Mouse (Mus musculus) neural tube, embryonic 11.5 days (tissue): Measurements from ENCODE around the gene Npr1. TPM values are rescaled to one million over a fixed set of nuclear protein-coding genes. Genes with fewer than 3 reads are reported as not detected.

ENCODE experiments used
- ATAC-seq: fragments of 200-750 bp; cut with Nextera tagmentation; 2 replicates; pipeline ENCODE4 v1.8.0; 2017; ENCODE audit warnings: moderate number of reproducible peaks, mild to moderate bottlenecking, moderate TSS enrichment, moderate library complexity; ENCODE audit not compliant: insufficient read depth, low FRiP score, low TSS enrichment
- DNase-seq: peaks from one replicate; pipeline ENCODE4 v3.0.0-alpha.2; 2015; ENCODE audit warnings: low spot score
- H3K27ac ChIP-seq: fragments of 300-500 bp; sonication (generic); 2 replicates; pipeline ENCODE4 v1.5.1; 2014; ENCODE audit warnings: low read depth, mild to moderate bottlenecking, low read length
- H3K27me3 ChIP-seq: fragments of 300-500 bp; sonication (generic); 2 replicates; pipeline ENCODE4 v1.6.1; 2014; ENCODE audit warnings: mild to moderate bottlenecking, low read length, mixed read lengths; ENCODE audit not compliant: control insufficient read depth, insufficient read depth
- H3K36me3 ChIP-seq: fragments of 300-500 bp; sonication (generic); 2 replicates; pipeline ENCODE4 v1.6.1; 2014; ENCODE audit warnings: mild to moderate bottlenecking, low read length, moderate library complexity, mixed read lengths; ENCODE audit not compliant: control insufficient read depth, insufficient read depth
- H3K4me1 ChIP-seq: fragments of 300-500 bp; sonication (generic); 2 replicates; pipeline ENCODE4 v1.6.1; 2014; ENCODE audit warnings: low read length, mixed read lengths; ENCODE audit not compliant: control insufficient read depth, insufficient read depth
- H3K4me2 ChIP-seq: fragments of 300-500 bp; sonication (generic); 2 replicates; pipeline ENCODE4 v1.6.1; 2014; ENCODE audit warnings: low read depth, mild to moderate bottlenecking, moderate library complexity
- H3K4me3 ChIP-seq: fragments of 300-500 bp; sonication (generic); 2 replicates; pipeline ENCODE4 v1.5.1; 2014; ENCODE audit warnings: low read depth, low read length
- H3K9ac ChIP-seq: fragments of 300-500 bp; sonication (generic); 2 replicates; pipeline ENCODE4 v1.6.1; 2014; ENCODE audit warnings: mild to moderate bottlenecking, low read length
- H3K9me3 ChIP-seq: fragments of 300-500 bp; sonication (generic); 2 replicates; pipeline ENCODE4 v1.6.1; 2016; ENCODE audit warnings: low read length; ENCODE audit not compliant: control insufficient read depth
- WGBS: fragments of 180-500 bp; shearing (Covaris S2); extraction: QIAGEN DNeasy Blood & Tissue Kit; methylation state at CpG from one replicate; pipeline ENCODE4 v1.1.7; 2014; 5-methylcytosine and 5-hydroxymethylcytosine counted together
- polyA plus RNA-seq: library from polyadenylated mRNA; unstranded; fragments of >200 nt; fragmentation: Nextera tagmentation; extraction: Ambion mirVana; gene quantifications from 2 replicates; pipeline ENCODE4 v1.2.1, GENCODE M21; 2014

Gene Npr1
- polyA plus RNA-seq, 1 experiment from 2014 or later, result 3.1 TPM

GRCm38 (mm10) chr3:90448626-90449025 lies 17.0 kb downstream of the Npr1 start:
- Histone ChIP-seq H3K27me3 (no peaks in the 10 kb centered on the region), H3K4me3 (no peak overlapping the region), H3K4me1 (peaks cover 11% of the 10 kb centered on the region), H3K36me3 (no peaks in the 10 kb centered on the region), H3K9ac (no peak overlapping the region), H3K9me3 (no peaks in the 10 kb centered on the region), H3K4me2 (no peak overlapping the region), H3K27ac (no peak overlapping the region)
- ATAC-seq, result no peak
- 34% methylated on average over 6 of the region's 6 CpGs for WGBS
- no peak for DNase-seq

- Histone ChIP-seq H3K36me3 (no peaks in the 10 kb centered on the region), H3K9me3 (no peaks in the 10 kb centered on the region), H3K27ac (peak overlapping the region; percentile 90), H3K9ac (peak overlapping the region; percentile 50), H3K4me3 (no peak overlapping the region), H3K4me2 (peak overlapping the region; percentile 45), H3K4me1 (peaks cover 11% of the 10 kb centered on the region), H3K27me3 (no peaks in the 10 kb centered on the region)
- ATAC-seq (peak; percentile 28; the same call in 1 of the 2 replicates), DNase-seq (peak; percentile 68)
- WGBS, result 19% methylated on average over 7 of the region's 7 CpGs
Measured at GRCm38 (mm10) chr3:90447123-90447494, 18.6 kb downstream of the Npr1 start.

GRCm38 (mm10) chr3:90446389-90447122 lies 19.1 kb downstream of the Npr1 start:
- Histone ChIP-seq H3K4me3 (peak overlapping the region; percentile 16), H3K9ac (peak overlapping the region; percentile 50), H3K4me1 (peaks cover 11% of the 10 kb centered on the region), H3K9me3 (no peaks in the 10 kb centered on the region), H3K36me3 (no peaks in the 10 kb centered on the region), H3K4me2 (peak overlapping the region; percentile 45), H3K27me3 (no peaks in the 10 kb centered on the region), H3K27ac (peak overlapping the region; percentile 90)
- WGBS, result 2% methylated on average over 17 of the region's 17 CpGs
- ATAC-seq (peak; percentile 94), DNase-seq (peak; percentile 93)

GRCm38 (mm10) chr3:90445417-90446200 lies 20.1 kb downstream of the Npr1 start:
- Histone ChIP-seq H3K4me1 (peaks cover 11% of the 10 kb centered on the region), H3K36me3 (no peaks in the 10 kb centered on the region), H3K4me2 (no peak overlapping the region; the same call in 1 of the 2 replicates), H3K27ac (peak overlapping the region; percentile 40; the same call in 1 of the 2 replicates), H3K9ac (no peak overlapping the region), H3K27me3 (no peaks in the 10 kb centered on the region), H3K4me3 (no peak overlapping the region), H3K9me3 (no peaks in the 10 kb centered on the region)
- ATAC-seq (no peak), DNase-seq (no peak)
- 64% methylated on average over 11 of the region's 11 CpGs for WGBS

GRCm38 (mm10) chr3:90443977-90444376 lies 21.7 kb downstream of the Npr1 start:
- ATAC-seq, result no peak
- no peak overlapping the region for H3K9ac ChIP-seq
- H3K9me3 ChIP-seq, result no peaks in the 10 kb centered on the region
- no peaks in the 10 kb centered on the region for H3K36me3 ChIP-seq
- no peak for DNase-seq
- peaks cover 11% of the 10 kb centered on the region for H3K4me1 ChIP-seq
- H3K27me3 ChIP-seq, result no peaks in the 10 kb centered on the region
- H3K27ac ChIP-seq, result no peak overlapping the region
- no peak overlapping the region for H3K4me2 ChIP-seq
- WGBS, result 88% methylated on average over 3 of the region's 3 CpGs
- H3K4me3 ChIP-seq, result no peak overlapping the region

- Histone ChIP-seq H3K4me3 (no peak overlapping the region), H3K27me3 (no peaks in the 10 kb centered on the region), H3K9ac (no peak overlapping the region), H3K4me1 (no peaks in the 10 kb centered on the region), H3K36me3 (no peaks in the 10 kb centered on the region), H3K27ac (no peak overlapping the region), H3K4me2 (no peak overlapping the region), H3K9me3 (no peaks in the 10 kb centered on the region)
- 90% methylated on average over 2 of the region's 2 CpGs for WGBS
- ATAC-seq (no peak), DNase-seq (no peak)
Measured at GRCm38 (mm10) chr3:90440756-90441155, 24.9 kb downstream of the Npr1 start.

- Histone ChIP-seq H3K4me2 (no peak overlapping the region), H3K4me3 (no peak overlapping the region), H3K9me3 (no peaks in the 10 kb centered on the region), H3K27me3 (no peaks in the 10 kb centered on the region), H3K9ac (no peak overlapping the region), H3K4me1 (peaks cover under 1% of the 10 kb centered on the region; the same call in 1 of the 2 replicates), H3K27ac (no peak overlapping the region), H3K36me3 (no peaks in the 10 kb centered on the region)
- ATAC-seq, result no peak
- no peak for DNase-seq
- WGBS, result 78% methylated on average over 4 of the region's 4 CpGs
Measured at GRCm38 (mm10) chr3:90437131-90437530, 28.5 kb downstream of the Npr1 start.

- no peak overlapping the region for H3K27ac ChIP-seq
- H3K4me3 ChIP-seq, result peak overlapping the region; percentile 85
- H3K27me3 ChIP-seq, result no peaks in the 10 kb centered on the region
- no peak overlapping the region for H3K9ac ChIP-seq
- no peaks in the 10 kb centered on the region for H3K9me3 ChIP-seq
- DNase-seq (no peak), ATAC-seq (no peak; the same call in 1 of the 2 replicates)
- H3K4me2 ChIP-seq, result peak overlapping the region; percentile 78
- WGBS, result 56% methylated on average over 11 of the region's 11 CpGs
- no peaks in the 10 kb centered on the region for H3K36me3 ChIP-seq
- H3K4me1 ChIP-seq, result peaks cover 10% of the 10 kb centered on the region
Measured at GRCm38 (mm10) chr3:90434073-90434730, 31.5 kb downstream of the Npr1 start.
